Mouse (Mus musculus): ENCODE results near the gene Rab24. TPM values are rescaled to one million over a fixed set of nuclear protein-coding genes. Genes with fewer than 3 reads are reported as not detected.

The Rab24 gene
- total and polyA plus RNA-seq, 3 experiments, result 41.7 to 72.5 (median 45.3) TPM

DNA sequence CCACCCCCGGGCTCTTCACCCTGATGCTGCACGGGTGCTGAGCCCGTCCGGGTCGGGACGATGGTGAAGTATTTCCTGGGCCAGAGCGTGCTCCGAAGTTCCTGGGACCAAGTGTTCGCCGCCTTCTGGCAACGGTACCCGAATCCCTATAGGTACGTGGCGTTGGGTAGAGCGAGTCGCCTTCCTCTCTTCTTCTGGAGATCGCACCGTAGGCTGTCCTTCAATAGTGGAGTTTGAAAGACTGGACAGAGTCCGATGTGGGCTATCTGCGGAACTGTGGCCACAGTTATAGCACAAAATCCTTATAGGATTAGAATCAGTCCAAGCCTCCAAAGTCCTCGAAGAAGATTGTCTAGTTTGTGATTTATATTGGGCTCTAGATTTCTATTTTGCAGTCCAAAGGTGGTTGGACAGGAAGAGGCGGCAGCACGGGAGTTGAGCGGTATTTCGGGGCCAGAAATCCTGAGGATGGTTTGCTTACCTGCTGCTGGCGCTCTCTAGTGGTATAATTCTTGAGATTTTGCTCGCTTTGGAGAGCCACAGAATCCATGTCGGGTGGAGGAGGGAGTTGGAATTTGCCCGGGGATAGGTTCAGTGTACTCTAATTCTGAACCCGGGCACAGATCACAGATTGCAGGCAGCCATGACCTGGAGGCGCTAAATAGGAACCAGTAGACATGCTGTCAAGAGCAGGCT lies 532 bp upstream of the Rab24 start:
- peak; percentile 55 for DNase-seq (ENCODE audit: extremely low read depth)
- Histone ChIP-seq H3K9ac (ENCODE audit: insufficient read depth, low read depth) (peak overlapping the region; percentile 96), H3K4me1 (ENCODE audit: control insufficient read depth in 1 of 2, insufficient read depth in 2 of 2) (peaks cover 7 to 57% of the 10 kb centered on the region in 2 experiments), H3K4me2 (ENCODE audit: insufficient read depth, low read depth, poor library complexity, severe bottlenecking) (peak overlapping the region; percentile 94), H3K79me2 (replicated peaks; ENCODE audit: control insufficient read depth, extremely low read depth, insufficient read depth, poor library complexity, severe bottlenecking) (peaks cover 36% of the 10 kb centered on the region), H3K27ac (ENCODE audit: insufficient read depth, low read depth) (0 out of 2 replicates have a peak overlapping the region, but pooled peaks have one; percentile 5), H3K9me3 (replicated peaks; ENCODE audit: low read length) (no peaks in the 10 kb centered on the region), H3K36me3 (replicated peaks in 1 of 2; ENCODE audit: control insufficient read depth in 1 of 2, insufficient read depth in 1 of 2, low read length in 1 of 2) (peaks cover 36 to 60% of the 10 kb centered on the region in 2 experiments), H3K27me3 (replicated peaks) (no peaks in the 10 kb centered on the region), H3K4me3 (replicated peaks in 1 of 3; ENCODE audit: low read depth in 2 of 3, low read length in 2 of 3, poor library complexity in 1 of 3) (peak overlapping the region; percentile 90 to 99 (median 96))
- in situ Hi-C loops (cut with MboI; ENCODE audit: low pct_ligation_motif_present, low pct_unique_long_range_greater_than_20kb, low sequenced_read_pairs) (no loop called here), dilution Hi-C loops (cut with MboI; ENCODE audit: extremely low pct_ligation_motif_present, extremely low pct_unique_long_range_greater_than_20kb, low sequenced_read_pairs) (no loop called here)
- peak in 1 of 2 experiments; percentile 57; a peak in 2 of 4 replicates for TF ChIP-seq CTCF (conservative IDR thresholded peaks at IDR 0.05 in 1 of 2, IDR thresholded peaks at IDR 0.05 in 1 of 2; ENCODE audit: low read depth in 2 of 2, low read length in 2 of 2)
- 0 out of 2 replicates have a peak, but pooled peaks have one; percentile 2 for TF ChIP-seq SMC3 (IDR thresholded peaks at IDR 0.05; ENCODE audit: low read depth, low read length)
- TF ChIP-seq SIN3A (IDR thresholded peaks at IDR 0.05; ENCODE audit: low read length), result peak; percentile 18
- no peak for TF ChIP-seq MAX (IDR thresholded peaks at IDR 0.05; ENCODE audit: low read length)
- TF ChIP-seq ZKSCAN1 (IDR thresholded peaks at IDR 0.05; ENCODE audit: borderline replicate concordance, low read depth, low read length), result no peak
- peak; percentile 1 for TF ChIP-seq RAD21 (IDR thresholded peaks at IDR 0.05; ENCODE audit: low read depth, low read length)
- peak; percentile 39; the same call in 1 of the 2 replicates for TF ChIP-seq BHLHE40 (IDR thresholded peaks at IDR 0.05; ENCODE audit: low read depth, low read length)

DNA sequence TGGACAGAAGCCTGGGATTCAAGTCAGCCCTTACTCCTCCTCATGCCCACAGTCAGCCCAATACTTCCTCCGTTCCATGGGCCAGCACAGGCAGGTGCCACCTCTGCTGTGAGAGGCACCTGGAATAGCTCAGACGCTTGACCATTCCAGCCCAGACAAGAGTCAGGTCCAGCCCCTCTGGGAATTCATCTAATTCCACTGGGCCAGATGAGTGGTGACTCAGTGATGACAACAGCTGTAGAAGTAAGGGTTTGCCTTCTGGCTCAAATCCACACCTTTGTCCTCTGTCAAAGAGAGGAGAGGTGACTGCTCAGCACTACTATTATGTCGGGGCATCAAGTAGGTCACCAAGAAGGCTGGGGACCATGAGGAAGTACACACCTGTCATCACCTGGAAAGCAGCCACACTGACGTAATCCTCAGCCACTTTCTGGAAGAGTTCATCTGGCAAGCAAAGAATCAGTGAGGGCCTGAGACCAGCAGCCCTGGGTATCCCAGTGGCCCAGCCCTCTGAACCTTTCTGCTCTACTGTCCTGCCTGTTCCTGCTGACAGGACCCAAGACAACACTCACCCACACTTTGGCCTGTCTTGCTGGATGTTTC lies 1.7 kb downstream of the Rab24 start, which contains the start of gene Prelid1:
Gene Prelid1, plus strand, starts transcription at position 570 of the 603 bp plus-strand sequence.
- TF ChIP-seq CTCF (conservative IDR thresholded peaks at IDR 0.05 in 1 of 2, IDR thresholded peaks at IDR 0.05 in 1 of 2; ENCODE audit: low read depth in 2 of 2, low read length in 2 of 2) (no peak), KAT2A (IDR thresholded peaks at IDR 0.05; ENCODE audit: insufficient replicate concordance, low read length) (no peak), ZNF384 (IDR thresholded peaks at IDR 0.05; ENCODE audit: low read depth, low read length) (no peak), NRF1 (IDR thresholded peaks at IDR 0.05; ENCODE audit: low read depth, low read length) (no peak), TBP (conservative IDR thresholded peaks at IDR 0.05; ENCODE audit: low read depth, low read length) (no peak)
- dilution Hi-C loops (cut with MboI; ENCODE audit: extremely low pct_ligation_motif_present, extremely low pct_unique_long_range_greater_than_20kb, low sequenced_read_pairs) (no loop called here), in situ Hi-C loops (cut with MboI; ENCODE audit: low pct_ligation_motif_present, low pct_unique_long_range_greater_than_20kb, low sequenced_read_pairs) (no loop called here)
- Histone ChIP-seq H3K27ac (ENCODE audit: insufficient read depth, low read depth) (no peak within 1 kb of the TSS), H3K36me3 (replicated peaks in 1 of 2; ENCODE audit: control insufficient read depth in 1 of 2, insufficient read depth in 1 of 2, low read length in 1 of 2) (peaks cover 26 to 61% of the 10 kb centered on the region in 2 experiments), H3K9me3 (replicated peaks; ENCODE audit: low read length) (no peaks in the 10 kb centered on the region), H3K4me2 (ENCODE audit: insufficient read depth, low read depth, poor library complexity, severe bottlenecking) (peak within 1 kb of the TSS; percentile 68), H3K27me3 (replicated peaks) (no peaks in the 10 kb centered on the region), H3K79me2 (replicated peaks; ENCODE audit: control insufficient read depth, extremely low read depth, insufficient read depth, poor library complexity, severe bottlenecking) (peaks cover 36% of the 10 kb centered on the region), H3K4me3 (replicated peaks in 1 of 3; ENCODE audit: low read depth in 2 of 3, low read length in 2 of 3, poor library complexity in 1 of 3) (peak within 1 kb of the TSS; percentile 90 to 99 (median 96)), H3K9ac (ENCODE audit: insufficient read depth, low read depth) (peak within 1 kb of the TSS; percentile 83), H3K4me1 (ENCODE audit: control insufficient read depth in 1 of 2, insufficient read depth in 2 of 2) (peaks cover 6 to 53% of the 10 kb centered on the region in 2 experiments; a peak in 3 of 4 replicates)
- no peak for DNase-seq (ENCODE audit: extremely low read depth)
